Mouse (Mus musculus) intestine, embryonic 16.5 days (tissue): ENCODE measurements at regions not wholly inside any gene's neighbourhood (a gene's known extent, or its start where the extent isn't known, plus 50 kb on each side); places are given as distances from the start of the nearest gene placed in this dataset.

Experiments used
- ATAC-seq: fragments of 200-750 bp; cut with Nextera tagmentation; 2 replicates; pipeline ENCODE4 v1.8.0; 2017; ENCODE audit warnings: moderate TSS enrichment, moderate library complexity
- H3K27ac ChIP-seq: fragments of 300-500 bp; sonication (generic); 2 replicates; pipeline ENCODE4 v1.5.1; 2014; ENCODE audit warnings: mild to moderate bottlenecking, low read length
- H3K27me3 ChIP-seq: fragments of 300-500 bp; sonication (generic); replicated peaks from 2 replicates; pipeline ENCODE4 v1.6.1; 2014; ENCODE audit warnings: low read length, control low read depth, mixed read lengths; ENCODE audit not compliant: control insufficient read depth, insufficient read depth
- H3K36me3 ChIP-seq: fragments of 300-500 bp; sonication (generic); 2 replicates; pipeline ENCODE4 v1.6.1; 2014; ENCODE audit warnings: low read length, control low read depth; ENCODE audit not compliant: control insufficient read depth, insufficient read depth
- H3K4me1 ChIP-seq: fragments of 300-500 bp; sonication (generic); 2 replicates; pipeline ENCODE4 v1.6.1; 2014; ENCODE audit warnings: low read length, control low read depth, mixed read lengths; ENCODE audit not compliant: control insufficient read depth, insufficient read depth
- H3K4me2 ChIP-seq: fragments of 300-500 bp; sonication (generic); 2 replicates; pipeline ENCODE4 v1.6.1; 2014; ENCODE audit warnings: low read depth, low read length, control low read depth
- H3K4me3 ChIP-seq: fragments of 300-500 bp; sonication (generic); 2 replicates; pipeline ENCODE4 v1.5.1; 2014; ENCODE audit warnings: mild to moderate bottlenecking, low read length
- H3K9ac ChIP-seq: fragments of 300-500 bp; sonication (generic); 2 replicates; pipeline ENCODE4 v1.6.1; 2014; ENCODE audit warnings: low read depth, low read length
- H3K9me3 ChIP-seq: fragments of 300-500 bp; sonication (generic); 2 replicates; pipeline ENCODE4 v1.6.1; 2016; ENCODE audit warnings: low read length, control low read depth; ENCODE audit not compliant: control insufficient read depth
- WGBS: fragments of 180-500 bp; shearing (Covaris S2); extraction: QIAGEN DNeasy Blood & Tissue Kit; methylation state at CpG from one replicate; pipeline ENCODE4 v1.1.7; 2014; 5-methylcytosine and 5-hydroxymethylcytosine counted together

DNA sequence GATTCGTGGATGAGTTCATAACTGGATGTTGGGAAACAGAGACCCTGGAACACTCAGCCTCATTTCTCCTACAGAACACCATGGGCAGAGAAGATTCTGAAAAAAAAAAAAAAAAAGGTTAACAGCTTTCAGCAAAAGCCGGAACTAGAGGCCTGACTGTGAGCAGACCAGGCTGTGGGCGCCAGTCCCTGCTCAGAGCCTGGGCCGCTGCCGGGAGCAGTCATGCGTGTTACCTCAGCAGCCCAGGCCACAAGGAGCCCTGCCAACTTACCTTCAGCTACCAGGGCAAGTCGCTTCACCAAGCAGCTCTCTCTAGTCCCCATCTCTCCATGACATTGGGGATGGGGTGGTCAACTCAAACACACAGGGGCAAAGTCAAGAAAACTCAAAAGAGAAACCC, 140.6 kb upstream of the 1700016C15Rik start:
- Histone ChIP-seq H3K4me2 (no peak overlapping the region), H3K9me3 (no peaks in the 10 kb centered on the region), H3K36me3 (no peaks in the 10 kb centered on the region), H3K27me3 (no peaks in the 10 kb centered on the region), H3K9ac (no peak overlapping the region), H3K4me1 (no peaks in the 10 kb centered on the region), H3K27ac (no peak overlapping the region), H3K4me3 (no peak overlapping the region)
- no peak for ATAC-seq
- WGBS, result 88% methylated on average over 7 of the region's 7 CpGs

- H3K4me3 ChIP-seq, result no peak overlapping the region
- no peaks in the 10 kb centered on the region for H3K27me3 ChIP-seq
- H3K27ac ChIP-seq, result no peak overlapping the region
- no peaks in the 10 kb centered on the region for H3K4me1 ChIP-seq
- H3K9me3 ChIP-seq, result no peaks in the 10 kb centered on the region
- no peak overlapping the region for H3K9ac ChIP-seq
- ATAC-seq, result no peak
- WGBS, result 97% methylated on average over 4 of the region's 4 CpGs
- no peak overlapping the region for H3K4me2 ChIP-seq
- H3K36me3 ChIP-seq, result no peaks in the 10 kb centered on the region
Measured at GRCm38 (mm10) chr1:177589656-177590055, 140.0 kb upstream of the 1700016C15Rik start.

DNA sequence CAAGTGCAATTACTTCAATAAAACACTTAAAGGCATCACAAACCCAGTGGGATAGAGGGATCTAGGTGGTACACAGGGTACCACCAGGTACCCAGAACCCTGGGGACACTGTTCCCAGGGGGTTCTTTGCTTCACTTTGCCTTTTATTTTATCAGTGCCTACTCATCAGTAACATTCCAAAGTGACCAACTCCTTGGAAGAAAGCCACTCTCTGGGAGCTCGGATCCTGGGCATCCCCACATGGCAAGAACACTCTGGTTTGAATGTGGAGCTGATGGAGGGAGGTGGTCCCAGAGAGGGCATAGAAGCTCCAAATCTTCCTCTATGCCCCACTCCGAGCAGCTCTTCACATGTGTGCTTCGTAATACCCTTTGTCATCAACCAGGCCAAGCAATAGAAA, 137.9 kb upstream of the 1700016C15Rik start:
- WGBS, result 89% methylated on average over 3 of the region's 3 CpGs
- Histone ChIP-seq H3K9me3 (no peaks in the 10 kb centered on the region), H3K36me3 (no peaks in the 10 kb centered on the region), H3K4me1 (no peaks in the 10 kb centered on the region), H3K4me2 (no peak overlapping the region), H3K4me3 (no peak overlapping the region), H3K27me3 (no peaks in the 10 kb centered on the region), H3K27ac (no peak overlapping the region), H3K9ac (no peak overlapping the region)
- no peak for ATAC-seq

- Histone ChIP-seq H3K4me2 (no peak overlapping the region), H3K4me3 (no peak overlapping the region), H3K36me3 (no peaks in the 10 kb centered on the region), H3K27ac (no peak overlapping the region), H3K27me3 (no peaks in the 10 kb centered on the region), H3K9me3 (no peaks in the 10 kb centered on the region), H3K4me1 (no peaks in the 10 kb centered on the region), H3K9ac (no peak overlapping the region)
- ATAC-seq, result no peak
- 85% methylated on average over 9 of the region's 9 CpGs for WGBS
Measured at GRCm38 (mm10) chr1:177592337-177592736, 137.3 kb upstream of the 1700016C15Rik start.

DNA sequence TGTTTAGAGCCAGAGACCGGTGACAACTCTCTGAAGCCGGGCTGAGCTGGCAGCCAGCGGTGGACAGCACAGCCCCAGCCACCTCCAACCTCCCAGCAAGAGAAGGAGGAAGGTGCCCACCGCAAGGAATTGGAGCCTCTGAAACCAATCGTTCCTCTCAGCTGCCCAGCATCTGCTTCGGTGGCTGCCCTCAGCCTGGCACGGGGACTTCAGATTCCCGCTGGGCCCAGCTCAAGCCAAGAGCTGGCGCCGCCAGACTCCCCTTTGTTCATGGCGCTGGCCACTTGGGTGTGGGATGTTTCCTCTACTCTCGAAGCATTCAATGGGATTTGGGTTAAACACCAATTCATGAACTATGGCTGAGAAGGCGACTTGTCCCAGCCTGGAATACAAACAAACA, 135.3 kb upstream of the 1700016C15Rik start:
- WGBS, result 87% methylated on average over 13 of the region's 13 CpGs
- no peak overlapping the region for H3K27ac ChIP-seq
- no peak for ATAC-seq
- no peak overlapping the region for H3K9ac ChIP-seq
- H3K4me3 ChIP-seq, result no peak overlapping the region
- no peaks in the 10 kb centered on the region for H3K27me3 ChIP-seq
- H3K4me1 ChIP-seq, result no peaks in the 10 kb centered on the region
- no peaks in the 10 kb centered on the region for H3K36me3 ChIP-seq
- no peaks in the 10 kb centered on the region for H3K9me3 ChIP-seq
- H3K4me2 ChIP-seq, result no peak overlapping the region

DNA sequence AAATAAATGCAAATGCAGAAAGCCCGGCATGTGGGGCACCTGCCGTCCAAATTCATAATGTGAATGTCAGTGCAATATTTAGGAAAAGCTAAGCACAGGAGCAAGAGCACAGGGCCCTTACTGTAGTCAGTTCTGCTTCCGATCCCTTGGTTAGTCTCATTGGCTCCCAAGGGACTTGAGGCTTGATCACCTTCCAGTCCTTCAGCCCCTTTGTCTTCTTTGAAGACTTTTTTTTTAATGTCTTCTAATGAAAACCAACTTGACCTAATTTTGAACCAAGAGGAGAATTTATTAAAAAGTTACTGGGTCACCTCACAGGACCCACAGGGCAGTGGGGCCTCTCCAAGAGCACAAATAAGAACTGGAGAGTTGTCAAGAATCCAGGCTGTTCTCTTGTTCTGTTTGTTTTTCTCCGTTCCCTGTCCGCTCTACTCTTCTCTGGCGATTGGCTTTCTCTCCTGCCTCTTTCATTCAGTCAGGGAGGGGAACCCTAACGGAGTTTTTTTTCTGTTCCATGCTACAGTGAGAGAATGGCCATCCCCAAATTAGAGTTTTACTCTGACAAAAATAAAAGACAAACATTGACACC, 134.2 kb upstream of the 1700016C15Rik start:
- no peaks in the 10 kb centered on the region for H3K27me3 ChIP-seq
- no peak for ATAC-seq
- no peak overlapping the region for H3K27ac ChIP-seq
- H3K4me3 ChIP-seq, result no peak overlapping the region
- H3K9me3 ChIP-seq, result no peaks in the 10 kb centered on the region
- no peaks in the 10 kb centered on the region for H3K36me3 ChIP-seq
- 78% methylated on average over 7 of the region's 7 CpGs for WGBS
- H3K9ac ChIP-seq, result no peak overlapping the region
- H3K4me2 ChIP-seq, result no peak overlapping the region
- H3K4me1 ChIP-seq, result no peaks in the 10 kb centered on the region

DNA sequence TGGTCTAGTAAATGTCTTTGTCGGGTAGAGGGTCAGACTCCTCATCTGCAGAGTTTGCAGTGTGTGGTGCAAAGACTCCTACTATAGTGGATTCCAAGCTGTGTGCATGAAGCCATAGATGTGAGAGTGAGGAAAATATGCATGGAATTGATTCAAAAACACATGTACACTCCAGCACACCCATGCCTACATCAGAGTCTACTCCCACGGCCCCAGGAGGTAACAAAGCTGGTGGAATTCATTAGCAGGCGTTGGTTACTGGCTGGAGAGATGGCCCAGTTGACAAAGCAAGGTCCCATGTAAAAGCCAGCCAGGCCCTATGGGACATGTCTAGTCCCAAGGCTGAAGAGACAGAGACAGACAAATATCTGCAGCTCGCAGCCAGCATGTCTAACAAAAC, 132.6 kb upstream of the 1700016C15Rik start:
- Histone ChIP-seq H3K4me2 (no peak overlapping the region), H3K27me3 (no peaks in the 10 kb centered on the region), H3K36me3 (no peaks in the 10 kb centered on the region), H3K27ac (no peak overlapping the region), H3K9ac (no peak overlapping the region), H3K4me1 (no peaks in the 10 kb centered on the region), H3K9me3 (no peaks in the 10 kb centered on the region), H3K4me3 (no peak overlapping the region)
- 85% methylated on average over 4 of the region's 4 CpGs for whole genome bisulfite sequencing
- ATAC-seq, result no peak

DNA sequence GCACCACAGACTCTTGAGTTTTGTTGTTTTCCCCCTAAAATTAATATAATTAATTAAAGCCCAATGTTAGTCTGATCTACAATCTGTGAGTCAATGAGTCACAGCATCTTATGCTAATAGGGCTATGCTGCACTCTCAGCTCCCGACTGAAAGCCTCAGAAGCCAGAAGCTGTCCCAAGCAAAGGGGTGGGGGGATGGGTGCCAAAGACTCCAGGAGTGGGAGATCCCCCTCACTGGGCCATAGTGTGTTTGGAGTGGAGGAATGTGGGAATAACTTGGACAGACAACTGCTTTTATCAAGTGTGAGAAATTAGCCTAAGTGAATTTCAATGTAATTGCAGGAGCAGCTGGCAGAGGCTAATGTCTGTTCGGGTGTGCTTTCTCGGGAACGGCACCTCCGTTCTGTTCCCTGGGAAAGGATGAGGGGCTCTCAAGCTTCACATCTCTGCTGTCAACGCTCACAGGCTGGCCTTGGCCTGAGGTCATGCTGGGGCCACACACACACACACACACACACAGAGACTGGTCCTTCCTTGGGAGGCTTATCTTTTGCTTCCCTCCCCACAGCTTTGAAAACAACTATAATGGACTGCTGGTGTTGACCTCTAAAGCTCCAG, 124.2 kb upstream of the 1700016C15Rik start:
- Histone ChIP-seq H3K9ac (no peak overlapping the region), H3K36me3 (no peaks in the 10 kb centered on the region), H3K27me3 (no peaks in the 10 kb centered on the region), H3K27ac (no peak overlapping the region), H3K4me3 (no peak overlapping the region), H3K4me2 (no peak overlapping the region), H3K9me3 (no peaks in the 10 kb centered on the region), H3K4me1 (no peaks in the 10 kb centered on the region)
- 35% methylated on average over 6 of the region's 6 CpGs for WGBS
- no peak for ATAC-seq

- WGBS, result 80% methylated on average over 2 of the region's 2 CpGs
- no peak overlapping the region for H3K4me3 ChIP-seq
Measured at GRCm38 (mm10) chr1:177607565-177607964, 122.0 kb upstream of the 1700016C15Rik start.

GRCm38 (mm10) chr1:177608551-177609020, 121.0 kb upstream of the 1700016C15Rik start:
- ATAC-seq, result no peak
- H3K27ac ChIP-seq, result no peak overlapping the region
- no peak overlapping the region for H3K4me2 ChIP-seq
- no peaks in the 10 kb centered on the region for H3K27me3 ChIP-seq
- no peak overlapping the region for H3K9ac ChIP-seq
- no peaks in the 10 kb centered on the region for H3K9me3 ChIP-seq
- H3K4me1 ChIP-seq, result no peaks in the 10 kb centered on the region
- 86% methylated on average over 18 of the region's 18 CpGs for WGBS
- H3K4me3 ChIP-seq, result no peak overlapping the region
- no peaks in the 10 kb centered on the region for H3K36me3 ChIP-seq

More at GRCm38 (mm10) chr1:177607565-177607964, 122.0 kb upstream of the 1700016C15Rik start:
- no peaks in the 10 kb centered on the region for H3K4me1 ChIP-seq
- H3K9me3 ChIP-seq, result no peaks in the 10 kb centered on the region
- no peak for ATAC-seq
- no peaks in the 10 kb centered on the region for H3K36me3 ChIP-seq
- H3K4me2 ChIP-seq, result no peak overlapping the region
- no peaks in the 10 kb centered on the region for H3K27me3 ChIP-seq
- H3K27ac ChIP-seq, result no peak overlapping the region
- H3K9ac ChIP-seq, result no peak overlapping the region
